Mouse (Mus musculus): ENCODE measurements around the gene Drap1.

- no peak for TF ChIP-seq EP300 (optimal IDR thresholded peaks at IDR 0.05)
- TF ChIP-seq CTCF (IDR thresholded peaks at IDR 0.05; ENCODE audit: low read depth): no peak
These were observed 3.0 kb downstream of the Drap1 start for GRCm38 (mm10) chr19:5421784-5422183.

All from stomach, postnatal 0 days (tissue).